Mouse (Mus musculus): Measurements from ENCODE around the gene Mark1. TPM values are rescaled to one million over a fixed set of nuclear protein-coding genes. Genes with fewer than 3 reads are reported as not detected.
A peak's percentile ranks its signal among the peaks of the same experiment; 100 is the strongest.

The Mark1 gene
- total RNA-seq (2021), result 1 to 10 TPM; 7.0 to 8.4 TPM
- long read RNA-seq, experiment 1, full-length matches to known transcripts, result 2 of 5 reads
- long read RNA-seq, experiment 1, partial matches to known transcripts, result 1 of 5 reads
- long read RNA-seq, experiment 1, other reads (novel, unspliced or antisense), result 2 of 5 reads
- long read RNA-seq, experiment 2, full-length matches to known transcripts, result 2 of 4 reads
- long read RNA-seq, experiment 2, partial matches to known transcripts, result 2 of 4 reads
- long read RNA-seq, experiment 2, other reads (novel, unspliced or antisense), result 0 of 4 reads

- peak; percentile 20 to 46 for DNase-seq
These were observed at the start of gene Mark1 for GRCm38 (mm10) chr1:184999071-184999750. Gene Mark1, minus strand, starts transcription at chr1:184999570.

GRCm38 (mm10) chr1:185047516-185048247 is 48.3 kb upstream of the Mark1 start:
- DNase-seq, result peak; percentile 5 to 10

GRCm38 (mm10) chr1:185046513-185046912 is 47.1 kb upstream of the Mark1 start:
- DNase-seq, result peak; percentile 17 to 38

- no peak for DNase-seq
These were observed 38.9 kb upstream of the Mark1 start for GRCm38 (mm10) chr1:185038183-185038686.

- DNase-seq, result no peak
These were observed 31.2 kb upstream of the Mark1 start for GRCm38 (mm10) chr1:185030565-185030964.

GRCm38 (mm10) chr1:185020429-185021168 is 21.2 kb upstream of the Mark1 start:
- DNase-seq, result no peak

- no peak for DNase-seq
These were observed 13.2 kb upstream of the Mark1 start for GRCm38 (mm10) chr1:185012566-185012965.

- DNase-seq, result no peak
These were observed 7.7 kb upstream of the Mark1 start for GRCm38 (mm10) chr1:185007066-185007465.

GRCm38 (mm10) chr1:184999780-185000599 is 620 bp upstream of the Mark1 start:
- DNase-seq, result peak; percentile 38 to 49

- no peak for DNase-seq
These were observed 739 bp downstream of the Mark1 start for GRCm38 (mm10) chr1:184998631-184999030.

- DNase-seq, result no peak
These were observed 1.2 kb downstream of the Mark1 start for GRCm38 (mm10) chr1:184998161-184998560.

- no peak for DNase-seq
These were observed 1.9 kb downstream of the Mark1 start for GRCm38 (mm10) chr1:184997466-184997865.

- DNase-seq, result no peak
These were observed 4.0 kb downstream of the Mark1 start for GRCm38 (mm10) chr1:184995335-184995734.

GRCm38 (mm10) chr1:184991191-184991590 is 8.2 kb downstream of the Mark1 start:
- DNase-seq, result no peak

GRCm38 (mm10) chr1:184986748-184987147 is 12.6 kb downstream of the Mark1 start:
- no peak for DNase-seq

- no peak for DNase-seq
These were observed 14.6 kb downstream of the Mark1 start for GRCm38 (mm10) chr1:184984723-184985122.

GRCm38 (mm10) chr1:184983751-184984150 is 15.6 kb downstream of the Mark1 start:
- no peak for DNase-seq

GRCm38 (mm10) chr1:184972214-184972776 is 27.1 kb downstream of the Mark1 start:
- DNase-seq, result no peak

- DNase-seq, result no peak
These were observed 30.0 kb downstream of the Mark1 start for GRCm38 (mm10) chr1:184969374-184969773.

GRCm38 (mm10) chr1:184965682-184966360 is 33.5 kb downstream of the Mark1 start:
- DNase-seq, result peak; percentile 61 to 78
